ENCODE assay signal across 28 mouse cellular contexts in the genomic region with DNA sequence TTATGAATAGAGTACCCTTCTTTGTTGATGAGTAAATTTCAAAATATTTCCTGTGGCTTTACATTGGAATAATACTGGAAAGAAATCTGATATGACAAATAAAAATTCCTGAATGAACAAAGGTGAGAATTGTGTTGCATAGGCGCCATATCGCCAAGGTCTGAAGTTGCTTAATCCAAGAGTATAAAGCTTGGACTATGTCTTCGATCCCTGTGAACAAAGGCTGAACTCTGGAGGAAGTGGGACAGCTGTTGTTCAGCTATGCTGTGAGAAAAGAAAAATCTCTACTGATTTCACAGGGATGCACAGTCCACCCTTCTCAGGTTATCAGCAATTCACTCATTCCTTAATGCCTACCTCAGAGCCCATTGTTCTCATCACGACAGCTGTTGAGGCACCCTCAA.
DNase-seq lines count a peak whose midpoint lies in the region; ATAC-seq and TF ChIP-seq lines count a peak whose summit lies in the region.
"Had no signal": no experiment of that assay in that cellular context is flagged by ENCODE, and none has a peak within 500 bp of the region (broad histone marks: within the 10 kb centered on the region; RNA-seq: fewer than 3 reads in every experiment).

No protein-coding gene starts in this region.

- 51% methylated on average over 4 of the region's 4 CpGs for WGBS in limb, embryonic 14.5 days
- 87% methylated on average over 4 of the region's 4 CpGs for WGBS in neural tube, embryonic 15.5 days

- no peak overlapping the region for H3K4me3 ChIP-seq in C2C12 (ENCODE audit: insufficient read depth, poor library complexity, severe bottlenecking)
- H3K4me3 ChIP-seq in limb, embryonic 14.5 days (replicated peaks; ENCODE audit: low read length) = no peak overlapping the region
- no peak overlapping the region for H3K4me3 ChIP-seq in neural tube, embryonic 15.5 days (replicated peaks)
- H3K4me3 ChIP-seq: embryonic facial prominence, embryonic 12.5 days; erythroblast, embryonic 14.5 days; heart, embryonic 13.5 days; kidney, embryonic 15.5 days; layer of hippocampus, adult 2 months; left cerebral cortex, adult 2 months; liver, embryonic 15.5 days; lung, embryonic 15.5 days; midbrain, embryonic 13.5 days had no signal

- peaks cover 12% of the 10 kb centered on the region; the same call in 1 of the 2 replicates for H3K4me1 ChIP-seq in limb, embryonic 14.5 days (ENCODE audit: control insufficient read depth, insufficient read depth, low read length)
- no peaks in the 10 kb centered on the region for H3K4me1 ChIP-seq in neural tube, embryonic 15.5 days
- H3K4me1 ChIP-seq: liver, embryonic 15.5 days; lung, embryonic 15.5 days; midbrain, embryonic 13.5 days had no signal

- peak; percentile 90 for ATAC-seq in limb, embryonic 14.5 days (ENCODE audit: low FRiP score, low read depth)
- ATAC-seq in neural tube, embryonic 15.5 days (ENCODE audit: low FRiP score) = no peak
- no peak for ATAC-seq in megakaryocyte, adult 5-6 weeks (ENCODE audit: poor library complexity, severe bottlenecking)
- ATAC-seq: forebrain, embryonic 16.5 days; inflammation-experienced regulatory T-cells, adult 6 months; midbrain, embryonic 13.5 days had no signal

- no peaks in the 10 kb centered on the region for H3K9me3 ChIP-seq in limb, embryonic 14.5 days (ENCODE audit: control insufficient read depth, low read length)
- no peaks in the 10 kb centered on the region for H3K9me3 ChIP-seq in neural tube, embryonic 15.5 days (replicated peaks)
- H3K9me3 ChIP-seq: embryonic facial prominence, embryonic 12.5 days; heart, embryonic 13.5 days; kidney, embryonic 15.5 days; liver, embryonic 15.5 days; lung, embryonic 15.5 days; midbrain, embryonic 13.5 days had no signal

- H3K36me3 ChIP-seq in C2C12 (ENCODE audit: control insufficient read depth, insufficient read depth) = no peaks in the 10 kb centered on the region
- H3K36me3 ChIP-seq in limb, embryonic 14.5 days (ENCODE audit: control insufficient read depth, insufficient read depth, low read length) = no peaks in the 10 kb centered on the region
- H3K36me3 ChIP-seq in neural tube, embryonic 15.5 days = no peaks in the 10 kb centered on the region
- H3K36me3 ChIP-seq: embryonic facial prominence, embryonic 12.5 days; G1E; heart, embryonic 13.5 days; kidney, embryonic 15.5 days; liver, embryonic 15.5 days; lung, embryonic 15.5 days; midbrain, embryonic 13.5 days had no signal

- H3K27ac ChIP-seq in limb, embryonic 14.5 days (replicated peaks; ENCODE audit: low read depth, low read length) = no peak overlapping the region
- H3K27ac ChIP-seq in neural tube, embryonic 15.5 days (replicated peaks) = no peak overlapping the region
- H3K27ac ChIP-seq: embryonic facial prominence, embryonic 12.5 days; heart, embryonic 13.5 days; hindbrain, embryonic 14.5 days; kidney, embryonic 15.5 days; layer of hippocampus, adult 2 months; left cerebral cortex, adult 2 months; liver, embryonic 15.5 days; lung, embryonic 15.5 days; midbrain, embryonic 13.5 days had no signal

- no peak for TF ChIP-seq POLR2A in limb, embryonic 14.5 days (IDR thresholded peaks at IDR 0.05; ENCODE audit: borderline replicate concordance, extremely low read depth, insufficient read depth, insufficient read length)

- peak; percentile 50 for DNase-seq in 3134 (ENCODE audit: extremely low read depth, insufficient read length, low spot score)
- DNase-seq in forelimb bud, embryonic 11.5 days (ENCODE audit: low read depth, low spot score) = peak; percentile 30
- peak; percentile 34 for DNase-seq in limb, embryonic 14.5 days (ENCODE audit: low spot score)
- DNase-seq in cerebellum, postnatal 25 days = no peak
- DNase-seq: adrenal gland, postnatal 25 days; cerebellum, adult 11-12 months; cerebellum, postnatal 10 days; heart, postnatal 10 days; kidney, adult 11 months; kidney, postnatal 36 days; thymus, adult 2 months; thymus, postnatal 36 days had no signal

- no peaks in the 10 kb centered on the region for H3K79me2 ChIP-seq in C2C12 (ENCODE audit: control insufficient read depth, insufficient read depth)

- H3K27me3 ChIP-seq in C2C12 (ENCODE audit: control insufficient read depth, insufficient read depth, insufficient read length) = no peaks in the 10 kb centered on the region
- H3K27me3 ChIP-seq in limb, embryonic 14.5 days (ENCODE audit: control insufficient read depth, insufficient read depth, low read length) = no peaks in the 10 kb centered on the region
- H3K27me3 ChIP-seq in neural tube, embryonic 15.5 days (replicated peaks) = no peaks in the 10 kb centered on the region
- H3K27me3 ChIP-seq: embryonic facial prominence, embryonic 12.5 days; heart, embryonic 13.5 days; kidney, embryonic 15.5 days; liver, embryonic 15.5 days; lung, embryonic 15.5 days; midbrain, embryonic 13.5 days had no signal

- no peak overlapping the region for H3K9ac ChIP-seq in limb, embryonic 14.5 days (ENCODE audit: low read depth, low read length, severe bottlenecking)
- H3K9ac ChIP-seq in neural tube, embryonic 15.5 days (replicated peaks) = no peak overlapping the region
- H3K9ac ChIP-seq: embryonic facial prominence, embryonic 12.5 days; heart, embryonic 13.5 days; hindbrain, embryonic 14.5 days; kidney, embryonic 15.5 days; liver, embryonic 15.5 days; lung, embryonic 15.5 days; midbrain, embryonic 13.5 days had no signal

- no peak for TF ChIP-seq CTCF in C2C12 (IDR thresholded peaks at IDR 0.05; ENCODE audit: control insufficient read depth, insufficient read depth, insufficient read length)

- H3K79me3 ChIP-seq in C2C12 (ENCODE audit: low read depth) = no peaks in the 10 kb centered on the region

- H3K4me2 ChIP-seq in limb, embryonic 14.5 days (replicated peaks; ENCODE audit: low read depth, low read length, severe bottlenecking) = no peak overlapping the region
- H3K4me2 ChIP-seq in neural tube, embryonic 15.5 days = no peak overlapping the region
- H3K4me2 ChIP-seq: embryonic facial prominence, embryonic 12.5 days; heart, embryonic 13.5 days; hindbrain, embryonic 14.5 days; kidney, embryonic 15.5 days; liver, embryonic 15.5 days; lung, embryonic 15.5 days; midbrain, embryonic 13.5 days had no signal

- H3ac ChIP-seq in C2C12 (ENCODE audit: control insufficient read depth, insufficient read length, low read depth) = no peak overlapping the region

TF ChIP-seq in C2C12, 6 proteins besides CTCF, POLR2A, EP300 and RAD21:
- TF ChIP-seq MYOG (IDR thresholded peaks at IDR 0.05; ENCODE audit: control insufficient read depth, extremely low read depth, insufficient read length) = no peak
- no peak for TF ChIP-seq MAX (IDR thresholded peaks at IDR 0.05)
- TF ChIP-seq CEBPB (IDR thresholded peaks at IDR 0.05; ENCODE audit: low read depth) = peak; percentile 76
- TF ChIP-seq MYOD1 (IDR thresholded peaks at IDR 0.05; ENCODE audit: control insufficient read depth, insufficient read length, low read depth) = peak; percentile 88
- TF ChIP-seq USF1 (IDR thresholded peaks at IDR 0.05; ENCODE audit: low read depth) = no peak

Comparison
In these comparisons a context has a peak if more than half of its experiments do, and no peak if none do; other contexts are left out.
1. DNase-seq: peak in 3134 (single experiment), forelimb bud, embryonic 11.5 days (single experiment) and limb, embryonic 14.5 days (single experiment); none in cerebellum, postnatal 25 days (0 of 2).